Mouse (Mus musculus): ENCODE measurements at regions not wholly inside any gene's neighbourhood (a gene's known extent, or its start where the extent isn't known, plus 50 kb on each side); places are given as distances from the start of the nearest gene placed in this dataset.

- H3K27ac ChIP-seq (ENCODE audit: low read depth, low read length): no peak overlapping the region
- no peak overlapping the region for H3K4me3 ChIP-seq (ENCODE audit: low read depth, low read length)
- ATAC-seq (replicated peaks; ENCODE audit: insufficient number of reproducible peaks, low FRiP score, low TSS enrichment): no peak
- H3K9ac ChIP-seq (ENCODE audit: low read depth, low read length): no peak overlapping the region
- no peaks in the 10 kb centered on the region for H3K36me3 ChIP-seq (ENCODE audit: control insufficient read depth, insufficient read depth, low read length)
- 80% methylated on average over 16 of the region's 16 CpGs for WGBS (ENCODE audit: insufficient replicate concordance)
- no peak overlapping the region for H3K4me2 ChIP-seq
- H3K9me3 ChIP-seq (replicated peaks; ENCODE audit: control insufficient read depth, low read length): no peaks in the 10 kb centered on the region
- H3K27me3 ChIP-seq (ENCODE audit: control insufficient read depth, insufficient read depth, low read length): no peaks in the 10 kb centered on the region
- no peaks in the 10 kb centered on the region for H3K4me1 ChIP-seq (ENCODE audit: control insufficient read depth, insufficient read depth, low read length)
Observed at GRCm38 (mm10) chr17:62384053-62384452, 497.1 kb downstream of the Efna5 start.

- H3K9ac ChIP-seq (ENCODE audit: low read depth, low read length): no peak overlapping the region
- no peak overlapping the region for H3K27ac ChIP-seq (ENCODE audit: low read depth, low read length)
- WGBS (ENCODE audit: insufficient replicate concordance): 73% methylated on average over 8 of the region's 8 CpGs
- no peaks in the 10 kb centered on the region for H3K27me3 ChIP-seq (ENCODE audit: control insufficient read depth, insufficient read depth, low read length)
- H3K36me3 ChIP-seq (ENCODE audit: control insufficient read depth, insufficient read depth, low read length): no peaks in the 10 kb centered on the region
- no peaks in the 10 kb centered on the region for H3K4me1 ChIP-seq (ENCODE audit: control insufficient read depth, insufficient read depth, low read length)
- no peak for ATAC-seq (replicated peaks; ENCODE audit: insufficient number of reproducible peaks, low FRiP score, low TSS enrichment)
- no peaks in the 10 kb centered on the region for H3K9me3 ChIP-seq (replicated peaks; ENCODE audit: control insufficient read depth, low read length)
- H3K4me3 ChIP-seq (ENCODE audit: low read depth, low read length): no peak overlapping the region
- H3K4me2 ChIP-seq: no peak overlapping the region
Observed at GRCm38 (mm10) chr17:62378868-62379417, 502.2 kb downstream of the Efna5 start.

- no peak overlapping the region for H3K27ac ChIP-seq (ENCODE audit: low read depth, low read length)
- WGBS (ENCODE audit: insufficient replicate concordance): 66% methylated on average over 3 of the region's 3 CpGs
- no peaks in the 10 kb centered on the region for H3K27me3 ChIP-seq (ENCODE audit: control insufficient read depth, insufficient read depth, low read length)
- no peaks in the 10 kb centered on the region for H3K9me3 ChIP-seq (replicated peaks; ENCODE audit: control insufficient read depth, low read length)
- H3K4me3 ChIP-seq (ENCODE audit: low read depth, low read length): no peak overlapping the region
- ATAC-seq (replicated peaks; ENCODE audit: insufficient number of reproducible peaks, low FRiP score, low TSS enrichment): no peak
- no peaks in the 10 kb centered on the region for H3K36me3 ChIP-seq (ENCODE audit: control insufficient read depth, insufficient read depth, low read length)
- H3K4me1 ChIP-seq (ENCODE audit: control insufficient read depth, insufficient read depth, low read length): no peaks in the 10 kb centered on the region; the same call in 1 of the 2 replicates
- no peak overlapping the region for H3K9ac ChIP-seq (ENCODE audit: low read depth, low read length)
- H3K4me2 ChIP-seq: no peak overlapping the region
Observed at GRCm38 (mm10) chr17:62369100-62369499, 512.0 kb downstream of the Efna5 start.

- no peak for ATAC-seq (replicated peaks; ENCODE audit: insufficient number of reproducible peaks, low FRiP score, low TSS enrichment)
- no peaks in the 10 kb centered on the region for H3K9me3 ChIP-seq (replicated peaks; ENCODE audit: control insufficient read depth, low read length)
- no peaks in the 10 kb centered on the region for H3K36me3 ChIP-seq (ENCODE audit: control insufficient read depth, insufficient read depth, low read length)
- WGBS (ENCODE audit: insufficient replicate concordance): 25% methylated on average over 4 of the region's 4 CpGs
- H3K27me3 ChIP-seq (ENCODE audit: control insufficient read depth, insufficient read depth, low read length): no peaks in the 10 kb centered on the region
- no peak overlapping the region for H3K4me3 ChIP-seq (ENCODE audit: low read depth, low read length)
- no peak overlapping the region for H3K4me2 ChIP-seq
- H3K27ac ChIP-seq (ENCODE audit: low read depth, low read length): no peak overlapping the region
- no peak overlapping the region for H3K9ac ChIP-seq (ENCODE audit: low read depth, low read length)
- no peaks in the 10 kb centered on the region; the same call in 1 of the 2 replicates for H3K4me1 ChIP-seq (ENCODE audit: control insufficient read depth, insufficient read depth, low read length)
Observed at GRCm38 (mm10) chr17:62367937-62368336, 513.2 kb downstream of the Efna5 start.

- Histone ChIP-seq H3K27ac (ENCODE audit: low read depth, low read length) (no peak overlapping the region), H3K4me3 (ENCODE audit: low read depth, low read length) (no peak overlapping the region), H3K9me3 (replicated peaks; ENCODE audit: control insufficient read depth, low read length) (no peaks in the 10 kb centered on the region), H3K9ac (ENCODE audit: low read depth, low read length) (no peak overlapping the region), H3K36me3 (ENCODE audit: control insufficient read depth, insufficient read depth, low read length) (no peaks in the 10 kb centered on the region), H3K4me2 (no peak overlapping the region), H3K27me3 (ENCODE audit: control insufficient read depth, insufficient read depth, low read length) (no peaks in the 10 kb centered on the region), H3K4me1 (ENCODE audit: control insufficient read depth, insufficient read depth, low read length) (no peaks in the 10 kb centered on the region)
- ATAC-seq (replicated peaks; ENCODE audit: insufficient number of reproducible peaks, low FRiP score, low TSS enrichment): no peak
Observed at GRCm38 (mm10) chr17:62358323-62358722, 522.8 kb downstream of the Efna5 start.

DNA sequence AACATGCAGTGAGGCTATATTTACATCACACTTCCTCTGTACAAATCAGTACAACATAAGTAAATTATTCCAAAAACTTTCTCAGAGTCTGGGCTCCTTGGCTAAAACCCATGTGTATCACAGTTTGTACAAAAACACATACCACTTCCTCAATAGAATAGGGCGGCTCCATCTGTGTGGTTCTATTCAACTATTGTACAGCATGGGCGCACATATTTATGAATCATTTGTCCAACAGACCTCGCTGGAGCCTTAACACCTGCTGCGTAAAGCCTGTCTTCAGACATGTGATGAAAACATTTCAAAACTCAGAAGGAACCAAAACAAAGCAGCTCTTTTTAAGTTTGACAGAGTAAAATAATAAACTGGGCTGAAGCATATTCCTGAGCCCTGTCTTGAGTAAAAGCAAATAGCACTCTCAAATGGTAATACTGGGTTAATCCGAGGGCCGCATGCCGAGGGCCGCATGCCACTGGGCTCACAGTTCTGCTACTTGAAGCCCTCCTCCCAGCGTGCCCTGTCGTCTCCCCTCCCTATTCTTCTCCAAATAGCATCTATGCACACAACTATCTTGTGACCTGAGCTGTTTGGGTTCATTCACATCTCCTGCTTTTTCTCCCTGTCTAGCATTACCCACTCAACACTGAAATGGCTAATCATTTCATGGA lies 543.1 kb downstream of the Efna5 start:
- 0 out of 2 replicates have a peak, but pooled peaks have one; percentile 22 for ATAC-seq (replicated peaks; ENCODE audit: insufficient number of reproducible peaks, low FRiP score, low TSS enrichment)
- WGBS (ENCODE audit: insufficient replicate concordance): 60% methylated on average over 10 of the region's 10 CpGs
- Histone ChIP-seq H3K27ac (ENCODE audit: low read depth, low read length) (no peak overlapping the region), H3K27me3 (ENCODE audit: control insufficient read depth, insufficient read depth, low read length) (no peaks in the 10 kb centered on the region), H3K9ac (ENCODE audit: low read depth, low read length) (no peak overlapping the region), H3K4me1 (ENCODE audit: control insufficient read depth, insufficient read depth, low read length) (no peaks in the 10 kb centered on the region), H3K9me3 (replicated peaks; ENCODE audit: control insufficient read depth, low read length) (no peaks in the 10 kb centered on the region), H3K4me3 (ENCODE audit: low read depth, low read length) (no peak overlapping the region), H3K4me2 (no peak overlapping the region), H3K36me3 (ENCODE audit: control insufficient read depth, insufficient read depth, low read length) (no peaks in the 10 kb centered on the region)

GRCm38 (mm10) chr17:62330226-62330625 lies 550.9 kb downstream of the Efna5 start:
- no peaks in the 10 kb centered on the region for H3K4me1 ChIP-seq (ENCODE audit: control insufficient read depth, insufficient read depth, low read length)
- H3K9me3 ChIP-seq (replicated peaks; ENCODE audit: control insufficient read depth, low read length): no peaks in the 10 kb centered on the region
- 85% methylated on average over 4 of the region's 4 CpGs for WGBS (ENCODE audit: insufficient replicate concordance)
- H3K36me3 ChIP-seq (ENCODE audit: control insufficient read depth, insufficient read depth, low read length): no peaks in the 10 kb centered on the region
- no peak for ATAC-seq (replicated peaks; ENCODE audit: insufficient number of reproducible peaks, low FRiP score, low TSS enrichment)
- H3K4me3 ChIP-seq (ENCODE audit: low read depth, low read length): no peak overlapping the region
- no peak overlapping the region for H3K4me2 ChIP-seq
- no peaks in the 10 kb centered on the region for H3K27me3 ChIP-seq (ENCODE audit: control insufficient read depth, insufficient read depth, low read length)
- H3K9ac ChIP-seq (ENCODE audit: low read depth, low read length): no peak overlapping the region
- H3K27ac ChIP-seq (ENCODE audit: low read depth, low read length): no peak overlapping the region

DNA sequence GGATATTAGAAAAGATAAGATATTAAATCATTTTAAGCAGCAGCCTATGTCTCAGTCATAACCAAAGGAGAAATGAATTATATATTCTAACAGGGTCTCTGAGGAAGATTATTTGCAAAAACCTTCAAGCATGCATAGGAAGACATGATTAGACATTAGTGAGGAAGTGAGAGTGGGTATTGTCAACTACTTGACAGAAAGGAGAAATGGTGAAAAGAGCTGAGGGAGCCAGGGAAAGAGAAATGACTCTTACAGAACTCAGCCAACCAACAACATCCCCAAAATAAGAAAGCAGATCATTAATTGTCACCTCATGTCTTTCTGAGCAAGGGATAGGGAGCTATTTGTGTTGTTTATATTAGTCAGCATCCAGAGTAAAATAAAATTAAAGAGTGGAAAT lies 554.3 kb downstream of the Efna5 start:
- no peak overlapping the region for H3K4me2 ChIP-seq
- ATAC-seq (replicated peaks; ENCODE audit: insufficient number of reproducible peaks, low FRiP score, low TSS enrichment): no peak
- H3K4me3 ChIP-seq (ENCODE audit: low read depth, low read length): no peak overlapping the region
- H3K9me3 ChIP-seq (replicated peaks; ENCODE audit: control insufficient read depth, low read length): no peaks in the 10 kb centered on the region
- no peak overlapping the region for H3K27ac ChIP-seq (ENCODE audit: low read depth, low read length)
- H3K9ac ChIP-seq (ENCODE audit: low read depth, low read length): no peak overlapping the region
- no peaks in the 10 kb centered on the region for H3K4me1 ChIP-seq (ENCODE audit: control insufficient read depth, insufficient read depth, low read length)
- H3K27me3 ChIP-seq (ENCODE audit: control insufficient read depth, insufficient read depth, low read length): no peaks in the 10 kb centered on the region
- no peaks in the 10 kb centered on the region for H3K36me3 ChIP-seq (ENCODE audit: control insufficient read depth, insufficient read depth, low read length)

GRCm38 (mm10) chr17:62319033-62319432 lies 562.1 kb downstream of the Efna5 start:
- 69% methylated on average over 4 of the region's 4 CpGs for WGBS (ENCODE audit: insufficient replicate concordance)
- Histone ChIP-seq H3K4me2 (no peak overlapping the region), H3K36me3 (ENCODE audit: control insufficient read depth, insufficient read depth, low read length) (no peaks in the 10 kb centered on the region), H3K27ac (ENCODE audit: low read depth, low read length) (no peak overlapping the region), H3K9me3 (replicated peaks; ENCODE audit: control insufficient read depth, low read length) (no peaks in the 10 kb centered on the region), H3K4me1 (ENCODE audit: control insufficient read depth, insufficient read depth, low read length) (no peaks in the 10 kb centered on the region), H3K4me3 (ENCODE audit: low read depth, low read length) (no peak overlapping the region), H3K9ac (ENCODE audit: low read depth, low read length) (no peak overlapping the region), H3K27me3 (ENCODE audit: control insufficient read depth, insufficient read depth, low read length) (no peaks in the 10 kb centered on the region)
- no peak for ATAC-seq (replicated peaks; ENCODE audit: insufficient number of reproducible peaks, low FRiP score, low TSS enrichment)
